Mouse (Mus musculus): ENCODE results near the gene Nodal. TPM values are rescaled to one million over a fixed set of nuclear protein-coding genes. Genes with fewer than 3 reads are reported as not detected.

The Nodal gene
- polyA plus RNA-seq (2014; fragmentation: Illumina TruSeq; extraction: RNeasy Lipid Tissue Mini Kit (QIAGEN cat#74804); ENCODE audit: low read depth, low replicate concordance) = not detected

GRCm38 (mm10) chr10:61417672-61418071 lies at the start of gene Nodal:
Nodal (plus strand) TSS chr10:61417972.

GRCm38 (mm10) chr10:61383021-61383714 lies 34.6 kb upstream of the Nodal start, which contains the start of gene Pald1:
Pald1 (minus strand) TSS chr10:61383530.

GRCm38 (mm10) chr10:61452645-61453044 lies 34.9 kb downstream of the Nodal start, which contains the start of gene Eif4ebp2:
Eif4ebp2 (minus strand) TSS chr10:61452661.

Other genes starting within 250 kb of the Nodal start
- 88.5 TPM for gene Tbata, start 246.0 kb upstream of the Nodal start, polyA plus RNA-seq (2014; fragmentation: Illumina TruSeq; extraction: RNeasy Lipid Tissue Mini Kit (QIAGEN cat#74804); ENCODE audit: low read depth, low replicate concordance)
- gene Adamts14, start 144.5 kb upstream of the Nodal start, polyA plus RNA-seq (2014; fragmentation: Illumina TruSeq; extraction: RNeasy Lipid Tissue Mini Kit (QIAGEN cat#74804); ENCODE audit: low read depth, low replicate concordance) = not detected
- not detected for gene Prf1, start 120.1 kb upstream of the Nodal start, polyA plus RNA-seq (2014; fragmentation: Illumina TruSeq; extraction: RNeasy Lipid Tissue Mini Kit (QIAGEN cat#74804); ENCODE audit: low read depth, low replicate concordance)
- 0.99 TPM for gene Pald1, start 34.4 kb upstream of the Nodal start, polyA plus RNA-seq (2014; fragmentation: Illumina TruSeq; extraction: RNeasy Lipid Tissue Mini Kit (QIAGEN cat#74804); ENCODE audit: low read depth, low replicate concordance)
- gene Eif4ebp2, start 34.7 kb downstream of the Nodal start, polyA plus RNA-seq (2014; fragmentation: Illumina TruSeq; extraction: RNeasy Lipid Tissue Mini Kit (QIAGEN cat#74804); ENCODE audit: low read depth, low replicate concordance) = 8.2 TPM
- 1.1 TPM for gene Lrrc20, start 57.8 kb downstream of the Nodal start, polyA plus RNA-seq (2014; fragmentation: Illumina TruSeq; extraction: RNeasy Lipid Tissue Mini Kit (QIAGEN cat#74804); ENCODE audit: low read depth, low replicate concordance)
- gene Npffr1, start 177.5 kb downstream of the Nodal start, polyA plus RNA-seq (2014; fragmentation: Illumina TruSeq; extraction: RNeasy Lipid Tissue Mini Kit (QIAGEN cat#74804); ENCODE audit: low read depth, low replicate concordance) = not detected
- 27.5 TPM for gene Ppa1, start 230.6 kb downstream of the Nodal start, polyA plus RNA-seq (2014; fragmentation: Illumina TruSeq; extraction: RNeasy Lipid Tissue Mini Kit (QIAGEN cat#74804); ENCODE audit: low read depth, low replicate concordance)

All from testis, adult 10 weeks (tissue).